Mouse (Mus musculus) heart, adult 11 months (tissue): Measurements from ENCODE around the gene Rnf130.

Experiments
- DNase-seq: peaks from one replicate; pipeline ENCODE4 v3.0.0; 2022

Gene Rnf130

GRCm38 (mm10) chr11:50025721-50026520, 775 bp downstream of the Rnf130 start:
- DNase-seq = peak; percentile 57

GRCm38 (mm10) chr11:50026521-50027090, 1.5 kb downstream of the Rnf130 start:
- peak; percentile 91 for DNase-seq

- peak; percentile 55 for DNase-seq
Measured at GRCm38 (mm10) chr11:50028416-50028815, 3.3 kb downstream of the Rnf130 start.

GRCm38 (mm10) chr11:50034155-50034554, 9.0 kb downstream of the Rnf130 start:
- DNase-seq = no peak

- DNase-seq = peak; percentile 21
Measured at GRCm38 (mm10) chr11:50035726-50036125, 10.6 kb downstream of the Rnf130 start.

- peak; percentile 33 for DNase-seq
Measured at GRCm38 (mm10) chr11:50036781-50037460, 11.8 kb downstream of the Rnf130 start.

- DNase-seq = no peak
Measured at GRCm38 (mm10) chr11:50038757-50039156, 13.6 kb downstream of the Rnf130 start.

- DNase-seq = no peak
Measured at GRCm38 (mm10) chr11:50041148-50041547, 16.0 kb downstream of the Rnf130 start.

GRCm38 (mm10) chr11:50042345-50042997, 17.3 kb downstream of the Rnf130 start:
- no peak for DNase-seq

GRCm38 (mm10) chr11:50044454-50044853, 19.3 kb downstream of the Rnf130 start:
- DNase-seq = no peak

- DNase-seq = no peak
Measured at GRCm38 (mm10) chr11:50047610-50048009, 22.5 kb downstream of the Rnf130 start.

- DNase-seq = no peak
Measured at GRCm38 (mm10) chr11:50048115-50048514, 23.0 kb downstream of the Rnf130 start.

GRCm38 (mm10) chr11:50050392-50050791, 25.2 kb downstream of the Rnf130 start:
- DNase-seq = no peak

GRCm38 (mm10) chr11:50057713-50058112, 32.6 kb downstream of the Rnf130 start:
- no peak for DNase-seq

GRCm38 (mm10) chr11:50058277-50058676, 33.1 kb downstream of the Rnf130 start:
- DNase-seq = peak; percentile 75

GRCm38 (mm10) chr11:50059045-50059444, 33.9 kb downstream of the Rnf130 start:
- DNase-seq = peak; percentile 44

- no peak for DNase-seq
Measured at GRCm38 (mm10) chr11:50062116-50062515, 37.0 kb downstream of the Rnf130 start.

- peak; percentile 92 for DNase-seq
Measured at GRCm38 (mm10) chr11:50066088-50066487, 40.9 kb downstream of the Rnf130 start.

- peak; percentile 90 for DNase-seq
Measured at GRCm38 (mm10) chr11:50073830-50074229, 48.7 kb downstream of the Rnf130 start.

GRCm38 (mm10) chr11:50076756-50077155, 51.6 kb downstream of the Rnf130 start:
- DNase-seq = peak; percentile 82

GRCm38 (mm10) chr11:50081365-50082190, 56.4 kb downstream of the Rnf130 start:
- no peak for DNase-seq

- DNase-seq = peak; percentile 28
Measured at GRCm38 (mm10) chr11:50086211-50086610, 61.1 kb downstream of the Rnf130 start.
